Mouse (Mus musculus) limb, embryonic 10.5 days (tissue): ENCODE measurements around the gene Btbd35f12. TPM values are rescaled to one million over a fixed set of nuclear protein-coding genes. Genes with fewer than 3 reads are reported as not detected.
"Not testable (repeated sequence)": the region's sequence is repeated elsewhere in the genome, so short reads cannot be mapped to it uniquely, and the experiment has no call there.

Experiments
- DNase-seq: peaks from one replicate; pipeline ENCODE4 v3.0.0-alpha.2; 2017; ENCODE audit warnings: low spot score
- H3K27ac ChIP-seq: fragments of 300-500 bp; sonication (generic); 2 replicates; pipeline ENCODE4 v1.5.1; 2016; ENCODE audit warnings: mild to moderate bottlenecking
- H3K27me3 ChIP-seq: fragments of 300-500 bp; sonication (generic); 2 replicates; pipeline ENCODE4 v1.6.1; 2016; ENCODE audit warnings: low read depth, mild to moderate bottlenecking; ENCODE audit not compliant: poor library complexity, severe bottlenecking
- H3K36me3 ChIP-seq: fragments of 300-500 bp; sonication (generic); 2 replicates; pipeline ENCODE4 v1.6.1; 2016; ENCODE audit warnings: mild to moderate bottlenecking, moderate library complexity
- H3K4me1 ChIP-seq: fragments of 300-500 bp; sonication (generic); 2 replicates; pipeline ENCODE4 v1.6.1; 2016
- H3K4me3 ChIP-seq: fragments of 300-500 bp; sonication (generic); 2 replicates; pipeline ENCODE4 v1.5.1; 2016; ENCODE audit warnings: mild to moderate bottlenecking, moderate library complexity
- H3K9me3 ChIP-seq: fragments of 300-500 bp; sonication (generic); replicated peaks from 2 replicates; pipeline ENCODE4 v1.6.1; 2016; ENCODE audit warnings: mild to moderate bottlenecking
- WGBS: fragments of 180-500 bp; shearing (Covaris S2); methylation state at CpG from one replicate; pipeline ENCODE4 v1.1.7; 2016; 5-methylcytosine and 5-hydroxymethylcytosine counted together
- polyA plus RNA-seq: library from polyadenylated mRNA; unstranded; fragments of >200 nt; fragmentation: Nextera tagmentation; extraction: Ambion mirVana; gene quantifications from 2 replicates; pipeline ENCODE4 v1.2.1, GENCODE M21; 2016

Gene Btbd35f12
- polyA plus RNA-seq: not detected in 2 replicates

GRCm38 (mm10) chrX:33313079-33313478 lies at the start of gene Btbd35f12:
Btbd35f12 (plus strand) TSS chrX:33313379.
- H3K27me3 ChIP-seq, H3K4me3 ChIP-seq: not testable (repeated sequence)
- WGBS: no CpG with 5 or more reads among the region's 3 CpGs

GRCm38 (mm10) chrX:33353254-33353653 lies 40.1 kb downstream of the Btbd35f12 start:
- H3K9me3 ChIP-seq, H3K4me1 ChIP-seq, DNase-seq, H3K27me3 ChIP-seq, H3K27ac ChIP-seq, H3K4me3 ChIP-seq, H3K36me3 ChIP-seq: not testable (repeated sequence)
- 92% methylated on average over 2 of the region's 2 CpGs for WGBS

More at GRCm38 (mm10) chrX:33313079-33313478, at the start of gene Btbd35f12:
- not testable (repeated sequence) for H3K36me3 ChIP-seq, DNase-seq, H3K4me1 ChIP-seq, H3K27ac ChIP-seq, H3K9me3 ChIP-seq

Other genes with a start within 250 kb of the Btbd35f12 start
- not detected in 2 replicates for gene Spin2-ps6, start 78.5 kb upstream of the Btbd35f12 start, polyA plus RNA-seq